ENCODE assay signal across 17 mouse cellular contexts in the genomic region with DNA sequence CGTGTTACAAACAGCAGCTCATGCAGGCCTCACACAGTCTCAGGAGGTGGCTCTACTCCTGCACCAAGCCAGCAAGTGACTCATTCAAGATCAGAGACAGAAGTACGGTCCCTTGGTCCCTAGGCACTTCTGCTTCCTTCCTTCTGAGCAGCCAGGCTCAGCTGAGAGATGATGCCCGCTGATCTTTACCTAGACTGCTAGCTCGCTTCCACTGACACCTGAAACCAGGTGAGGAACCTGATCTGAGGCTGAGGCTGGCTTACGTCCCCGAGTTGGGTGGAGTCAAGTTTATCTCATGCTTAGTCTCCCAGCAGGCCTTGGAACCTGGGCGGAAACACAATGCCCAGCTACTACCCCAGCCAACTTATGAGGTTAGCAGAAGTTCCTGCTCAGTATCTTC. TPM values are rescaled to one million over a fixed set of nuclear protein-coding genes. Genes with fewer than 3 reads are reported as not detected.
DNase-seq lines count a peak whose midpoint lies in the region; ATAC-seq and TF ChIP-seq lines count a peak whose summit lies in the region.
"Had no signal": no experiment of that assay in that cellular context is flagged by ENCODE, and none has a peak within 500 bp of the region (broad histone marks: within the 10 kb centered on the region; RNA-seq: fewer than 3 reads in every experiment).

No protein-coding gene starts in this region.

- H3K4me3 ChIP-seq in gastrocnemius, adult 2 months: no peak overlapping the region
- no peak overlapping the region for H3K4me3 ChIP-seq in forebrain, embryonic 10.5 days
- no peak overlapping the region for H3K4me3 ChIP-seq in neural tube, embryonic 15.5 days (replicated peaks)
- H3K4me3 ChIP-seq: heart, embryonic 15.5 days; limb, embryonic 13.5 days; lung, embryonic 15.5 days had no signal

- ATAC-seq in erythroid progenitor cell, adult 5-6 weeks (replicated peaks; ENCODE audit: low FRiP score, poor library complexity, severe bottlenecking): peak; percentile 14; the same call in 1 of the 2 replicates
- peak; percentile 72 for ATAC-seq in neutrophil, adult 5-6 weeks (ENCODE audit: extremely low read depth, insufficient number of reproducible peaks, low FRiP score, poor library complexity, severe bottlenecking)
- no peak for ATAC-seq in neural tube, embryonic 15.5 days (ENCODE audit: low FRiP score)
- ATAC-seq: forebrain, embryonic 14.5 days had no signal

- no peaks in the 10 kb centered on the region for H3K9me3 ChIP-seq in forebrain, embryonic 10.5 days
- no peaks in the 10 kb centered on the region for H3K9me3 ChIP-seq in neural tube, embryonic 15.5 days (replicated peaks)
- H3K9me3 ChIP-seq: heart, embryonic 15.5 days; limb, embryonic 13.5 days; lung, embryonic 15.5 days had no signal

- no peaks in the 10 kb centered on the region for H3K27me3 ChIP-seq in forebrain, embryonic 10.5 days (ENCODE audit: poor library complexity, severe bottlenecking)
- no peaks in the 10 kb centered on the region for H3K27me3 ChIP-seq in neural tube, embryonic 15.5 days (replicated peaks)
- H3K27me3 ChIP-seq: heart, embryonic 15.5 days; limb, embryonic 13.5 days; lung, embryonic 15.5 days had no signal

- WGBS in forebrain, embryonic 10.5 days: 69% methylated on average over 7 of the region's 7 CpGs
- WGBS in neural tube, embryonic 15.5 days: 72% methylated on average over 7 of the region's 7 CpGs

- no peak overlapping the region for H3K4me2 ChIP-seq in neural tube, embryonic 15.5 days
- H3K4me2 ChIP-seq: heart, embryonic 15.5 days; limb, embryonic 13.5 days; lung, embryonic 15.5 days; midbrain, embryonic 11.5 days had no signal

- no peak overlapping the region for H3K9ac ChIP-seq in neural tube, embryonic 15.5 days (replicated peaks)
- H3K9ac ChIP-seq: heart, embryonic 15.5 days; limb, embryonic 13.5 days; lung, embryonic 15.5 days had no signal

- H3K4me1 ChIP-seq in forebrain, embryonic 10.5 days: peaks cover 32% of the 10 kb centered on the region
- peaks cover 9% of the 10 kb centered on the region; the same call in 1 of the 2 replicates for H3K4me1 ChIP-seq in neural tube, embryonic 15.5 days

- 0 out of 2 replicates have a peak overlapping the region, but pooled peaks have one; percentile 12 for H3K27ac ChIP-seq in gastrocnemius, adult 2 months
- no peak overlapping the region for H3K27ac ChIP-seq in forebrain, embryonic 10.5 days
- H3K27ac ChIP-seq in neural tube, embryonic 15.5 days (replicated peaks): no peak overlapping the region
- H3K27ac ChIP-seq: heart, embryonic 15.5 days; limb, embryonic 13.5 days; lung, embryonic 15.5 days had no signal

- TF ChIP-seq CTCF in gastrocnemius, adult 2 months (IDR thresholded peaks at IDR 0.05): no peak

- H3K36me3 ChIP-seq in forebrain, embryonic 10.5 days (replicated peaks): no peaks in the 10 kb centered on the region
- no peaks in the 10 kb centered on the region for H3K36me3 ChIP-seq in neural tube, embryonic 15.5 days
- H3K36me3 ChIP-seq: heart, embryonic 15.5 days; limb, embryonic 13.5 days; lung, embryonic 15.5 days had no signal

- intact Hi-C loops in gastrocnemius, adult 2 months (cut with DNase I): no loop called here

- no peak for DNase-seq in gastrocnemius, adult 2 months
- no peak for DNase-seq in gastrocnemius, postnatal 4 days (ENCODE audit: low spot score in 2 of 2)
- DNase-seq in CD4-positive, CD25-positive, alpha-beta regulatory T cell, adult 2 months (ENCODE audit: low read depth, low spot score): peak; percentile 72
- no peak for DNase-seq in forebrain, embryonic 10.5 days (ENCODE audit: extremely low spot score, low spot score)
- no peak for DNase-seq in kidney, adult 9 months
- DNase-seq: cerebellum, adult 11 months; gastrocnemius, postnatal 14 days; kidney, adult 11 months; layer of hippocampus, postnatal 36 days had no signal

RNA-seq across cellular contexts. Expression of gene Rassf2, which starts 9.8 kb away (rescaled TPM):
- total RNA-seq in gastrocnemius, adult 2 months (2021): 1 to 10 TPM; 3.5 to 6.8 TPM
- 10 to 100 TPM; 31.6 to 32.5 TPM for total RNA-seq in gastrocnemius, postnatal 4 days (2021)
- 9.6 and 9.7 TPM in 2 replicates for total RNA-seq in erythroid progenitor cell, adult 5-6 weeks (2015; ENCODE audit: low replicate concordance)
- total RNA-seq in erythroid progenitor cell, adult 5-6 weeks (2017; ENCODE audit: low replicate concordance): 8.0 and 16.7 TPM in 2 replicates
- 193 and 210 TPM in 2 replicates for total RNA-seq in neutrophil, adult 5-6 weeks (2017)
- polyA plus RNA-seq in forebrain, embryonic 10.5 days (2016; fragmentation: Nextera tagmentation; extraction: Ambion mirVana): 23.5 and 24.8 TPM in 2 replicates
- 21.6 and 22.5 TPM in 2 replicates for polyA plus RNA-seq in neural tube, embryonic 15.5 days (2015; fragmentation: Nextera tagmentation; extraction: Ambion mirVana)
